Comparison of ENCODE assay signal across 21 mouse cellular contexts in genomic region chr14:82185334-82185733, GRCm38 (mm10).
"Had no signal": no experiment of that assay in that cellular context is flagged by ENCODE, and none has a peak within 500 bp of the region (broad histone marks: within the 10 kb centered on the region; RNA-seq: fewer than 3 reads in every experiment).

No protein-coding gene starts in this region.

- H3K4me1 ChIP-seq: liver, embryonic 13.5 days; megakaryocyte, embryonic 14.5 days; midbrain, embryonic 10.5 days; midbrain, embryonic 13.5 days; neural tube, embryonic 12.5 days had no signal

- DNase-seq: kidney, adult 18-20 months; kidney, adult 9 months; kidney, postnatal 25 days; layer of hippocampus, adult 9-11 months; layer of hippocampus, postnatal 36 days; liver, embryonic 13.5 days; lung, adult 2 months; lung, postnatal 36 days; retina, postnatal 1 day; thymus, adult 2 months; thymus, postnatal 14 days; thymus, postnatal 4 days had no signal

- H3K4me2 ChIP-seq: liver, embryonic 13.5 days; midbrain, embryonic 13.5 days; neural tube, embryonic 12.5 days had no signal

- ATAC-seq: lung, postnatal 0 days; midbrain, embryonic 13.5 days had no signal

- H3K27me3 ChIP-seq: liver, embryonic 13.5 days; megakaryocyte, embryonic 14.5 days; midbrain, embryonic 13.5 days; neural tube, embryonic 12.5 days had no signal

- H3K9ac ChIP-seq: liver, embryonic 13.5 days; midbrain, embryonic 13.5 days; neural tube, embryonic 12.5 days had no signal

- H3K4me3 ChIP-seq: layer of hippocampus, adult 2 months; left cerebral cortex, adult 2 months; liver, embryonic 13.5 days; megakaryocyte, embryonic 14.5 days; midbrain, embryonic 10.5 days; midbrain, embryonic 13.5 days; neural tube, embryonic 12.5 days had no signal

- H3K9me3 ChIP-seq: liver, embryonic 13.5 days; megakaryocyte, embryonic 14.5 days; midbrain, embryonic 10.5 days; midbrain, embryonic 13.5 days; neural tube, embryonic 12.5 days had no signal

- H3K27ac ChIP-seq: kidney, postnatal 0 days; layer of hippocampus, adult 2 months; left cerebral cortex, adult 2 months; liver, embryonic 13.5 days; midbrain, embryonic 10.5 days; midbrain, embryonic 13.5 days; neural tube, embryonic 12.5 days; stomach, postnatal 0 days had no signal

- H3K36me3 ChIP-seq: liver, embryonic 13.5 days; midbrain, embryonic 10.5 days; midbrain, embryonic 13.5 days; neural tube, embryonic 12.5 days had no signal
